12 mouse cellular contexts compared by ENCODE assay signal in genomic region chr12:117914613-117915245, GRCm38 (mm10).
DNase-seq lines count a peak whose midpoint lies in the region; ATAC-seq lines count a peak whose summit lies in the region.
"Had no signal": no experiment of that assay in that cellular context is flagged by ENCODE, and none has a peak within 500 bp of the region (broad histone marks: within the 10 kb centered on the region; RNA-seq: fewer than 3 reads in every experiment).

No protein-coding gene starts in this region.

- H3K4me3 ChIP-seq in forebrain, embryonic 13.5 days, result no peak overlapping the region
- H3K4me3 ChIP-seq in forebrain, embryonic 15.5 days, result no peak overlapping the region
- H3K4me3 ChIP-seq in kidney, embryonic 14.5 days (ENCODE audit: low read length), result no peak overlapping the region
- H3K4me3 ChIP-seq: embryonic facial prominence, embryonic 13.5 days; limb, embryonic 15.5 days had no signal

- peak; percentile 44 for DNase-seq in ES-CJ7 (ENCODE audit: low read depth, low spot score)
- DNase-seq in forelimb bud, embryonic 11.5 days (ENCODE audit: low read depth, low spot score), result peak; percentile 11
- DNase-seq in layer of hippocampus, adult 11-12 months (ENCODE audit: low spot score), result no peak
- no peak for DNase-seq in adrenal gland, postnatal 36 days
- DNase-seq: cerebellum, adult 8-10 months; right cerebral cortex, postnatal 14 days had no signal

- no peak overlapping the region for H3K4me2 ChIP-seq in forebrain, embryonic 13.5 days
- H3K4me2 ChIP-seq in forebrain, embryonic 15.5 days (replicated peaks), result no peak overlapping the region
- H3K4me2 ChIP-seq in kidney, embryonic 14.5 days (replicated peaks; ENCODE audit: low read depth, low read length), result no peak overlapping the region
- H3K4me2 ChIP-seq: embryonic facial prominence, embryonic 13.5 days; limb, embryonic 15.5 days had no signal

- H3K9me3 ChIP-seq in forebrain, embryonic 13.5 days (replicated peaks), result no peaks in the 10 kb centered on the region
- no peaks in the 10 kb centered on the region for H3K9me3 ChIP-seq in forebrain, embryonic 15.5 days
- no peaks in the 10 kb centered on the region for H3K9me3 ChIP-seq in kidney, embryonic 14.5 days (ENCODE audit: control insufficient read depth, low read length)
- H3K9me3 ChIP-seq: embryonic facial prominence, embryonic 13.5 days; limb, embryonic 15.5 days had no signal

- 0 out of 2 replicates have a peak, but pooled peaks have one; percentile 24 for ATAC-seq in forebrain, embryonic 13.5 days
- ATAC-seq in forebrain, embryonic 15.5 days (replicated peaks), result no peak
- ATAC-seq in kidney, embryonic 14.5 days (ENCODE audit: low FRiP score, low TSS enrichment), result 0 out of 2 replicates have a peak, but pooled peaks have one; percentile 60
- no peak for ATAC-seq in activated CD4-positive, CD25-positive, alpha-beta regulatory T cell, adult 4 months

- WGBS in forebrain, embryonic 13.5 days, result 8% methylated on average over 10 of the region's 10 CpGs
- WGBS in forebrain, embryonic 15.5 days, result 11% methylated on average over 10 of the region's 10 CpGs
- WGBS in kidney, embryonic 14.5 days, result 16% methylated on average over 10 of the region's 10 CpGs

- H3K27me3 ChIP-seq in forebrain, embryonic 13.5 days, result 0 out of 2 replicates have a peak, but pooled peaks cover 4% of the 10 kb centered on the region
- no peaks in the 10 kb centered on the region for H3K27me3 ChIP-seq in forebrain, embryonic 15.5 days
- H3K27me3 ChIP-seq in kidney, embryonic 14.5 days (ENCODE audit: control insufficient read depth, insufficient read depth, low read length), result no peaks in the 10 kb centered on the region
- H3K27me3 ChIP-seq: embryonic facial prominence, embryonic 13.5 days; limb, embryonic 15.5 days had no signal

- no peak overlapping the region for H3K9ac ChIP-seq in forebrain, embryonic 13.5 days
- H3K9ac ChIP-seq in forebrain, embryonic 15.5 days (replicated peaks), result no peak overlapping the region
- no peak overlapping the region for H3K9ac ChIP-seq in kidney, embryonic 14.5 days (ENCODE audit: low read depth, low read length)
- H3K9ac ChIP-seq: embryonic facial prominence, embryonic 13.5 days; limb, embryonic 15.5 days had no signal

- peaks cover 27% of the 10 kb centered on the region for H3K4me1 ChIP-seq in forebrain, embryonic 13.5 days
- peaks cover 22% of the 10 kb centered on the region for H3K4me1 ChIP-seq in forebrain, embryonic 15.5 days
- 0 out of 2 replicates have a peak, but pooled peaks cover 3% of the 10 kb centered on the region for H3K4me1 ChIP-seq in kidney, embryonic 14.5 days (ENCODE audit: control insufficient read depth, insufficient read depth, low read length)

- no peaks in the 10 kb centered on the region for H3K36me3 ChIP-seq in forebrain, embryonic 13.5 days (ENCODE audit: poor library complexity, severe bottlenecking)
- no peaks in the 10 kb centered on the region for H3K36me3 ChIP-seq in forebrain, embryonic 15.5 days
- no peaks in the 10 kb centered on the region for H3K36me3 ChIP-seq in kidney, embryonic 14.5 days (ENCODE audit: control insufficient read depth, insufficient read depth, low read length)
- H3K36me3 ChIP-seq: embryonic facial prominence, embryonic 13.5 days; limb, embryonic 15.5 days had no signal

- H3K27ac ChIP-seq in forebrain, embryonic 13.5 days, result no peak overlapping the region
- no peak overlapping the region for H3K27ac ChIP-seq in forebrain, embryonic 15.5 days (replicated peaks)
- H3K27ac ChIP-seq in kidney, embryonic 14.5 days (ENCODE audit: low read depth, low read length), result 0 out of 2 replicates have a peak overlapping the region, but pooled peaks have one; percentile 11
- H3K27ac ChIP-seq: embryonic facial prominence, embryonic 13.5 days; limb, embryonic 15.5 days had no signal

Comparison
In these comparisons a context has a peak if more than half of its experiments do, and no peak if none do; other contexts are left out.
1. ATAC-seq: peak in forebrain, embryonic 13.5 days (single experiment) and kidney, embryonic 14.5 days (single experiment); none in forebrain, embryonic 15.5 days (single experiment) and activated CD4-positive, CD25-positive, alpha-beta regulatory T cell, adult 4 months (single experiment).
2. DNase-seq: peak in ES-CJ7 (single experiment) and forelimb bud, embryonic 11.5 days (single experiment); none in layer of hippocampus, adult 11-12 months (single experiment) and adrenal gland, postnatal 36 days (0 of 2).